Mouse (Mus musculus) hindbrain, embryonic 12.5 days (tissue): Measurements from ENCODE around the gene Hdac8. TPM values are rescaled to one million over a fixed set of nuclear protein-coding genes. Genes with fewer than 3 reads are reported as not detected.

ENCODE experiments used
- ATAC-seq: fragments of 200-750 bp; cut with Nextera tagmentation; 2 replicates; pipeline ENCODE4 v1.8.0; 2017; ENCODE audit warnings: moderate TSS enrichment; ENCODE audit not compliant: low FRiP score
- H3K27ac ChIP-seq: fragments of 300-500 bp; sonication (generic); 2 replicates; pipeline ENCODE4 v1.5.1; 2016; ENCODE audit warnings: mild to moderate bottlenecking
- H3K27me3 ChIP-seq: fragments of 300-500 bp; sonication (generic); 2 replicates; pipeline ENCODE4 v1.6.1; 2016; ENCODE audit warnings: mild to moderate bottlenecking
- H3K36me3 ChIP-seq: fragments of 300-500 bp; sonication (generic); 2 replicates; pipeline ENCODE4 v1.6.1; 2016; ENCODE audit warnings: mild to moderate bottlenecking
- H3K4me1 ChIP-seq: fragments of 300-500 bp; sonication (generic); 2 replicates; pipeline ENCODE4 v1.6.1; 2016
- H3K4me2 ChIP-seq: fragments of 300-500 bp; sonication (generic); replicated peaks from 2 replicates; pipeline ENCODE4 v1.6.1; 2016; ENCODE audit warnings: mild to moderate bottlenecking
- H3K4me3 ChIP-seq: fragments of 300-500 bp; sonication (generic); 2 replicates; pipeline ENCODE4 v1.5.1; 2016; ENCODE audit warnings: mild to moderate bottlenecking
- H3K9ac ChIP-seq: fragments of 300-500 bp; sonication (generic); 2 replicates; pipeline ENCODE4 v1.6.1; 2016; ENCODE audit warnings: mild to moderate bottlenecking, moderate library complexity
- H3K9me3 ChIP-seq: fragments of 300-500 bp; sonication (generic); replicated peaks from 2 replicates; pipeline ENCODE4 v1.6.1; 2016; ENCODE audit warnings: mild to moderate bottlenecking
- WGBS: fragments of 180-500 bp; shearing (Covaris S2); methylation state at CpG from one replicate; pipeline ENCODE4 v1.1.7; 2016; 5-methylcytosine and 5-hydroxymethylcytosine counted together
- polyA plus RNA-seq: library from polyadenylated mRNA; unstranded; fragments of >200 nt; fragmentation: Nextera tagmentation; extraction: Ambion mirVana; gene quantifications from 2 replicates; pipeline ENCODE4 v1.2.1, GENCODE M21; 2016

Gene Hdac8
- 9.5 and 9.7 TPM in 2 replicates for polyA plus RNA-seq

DNA sequence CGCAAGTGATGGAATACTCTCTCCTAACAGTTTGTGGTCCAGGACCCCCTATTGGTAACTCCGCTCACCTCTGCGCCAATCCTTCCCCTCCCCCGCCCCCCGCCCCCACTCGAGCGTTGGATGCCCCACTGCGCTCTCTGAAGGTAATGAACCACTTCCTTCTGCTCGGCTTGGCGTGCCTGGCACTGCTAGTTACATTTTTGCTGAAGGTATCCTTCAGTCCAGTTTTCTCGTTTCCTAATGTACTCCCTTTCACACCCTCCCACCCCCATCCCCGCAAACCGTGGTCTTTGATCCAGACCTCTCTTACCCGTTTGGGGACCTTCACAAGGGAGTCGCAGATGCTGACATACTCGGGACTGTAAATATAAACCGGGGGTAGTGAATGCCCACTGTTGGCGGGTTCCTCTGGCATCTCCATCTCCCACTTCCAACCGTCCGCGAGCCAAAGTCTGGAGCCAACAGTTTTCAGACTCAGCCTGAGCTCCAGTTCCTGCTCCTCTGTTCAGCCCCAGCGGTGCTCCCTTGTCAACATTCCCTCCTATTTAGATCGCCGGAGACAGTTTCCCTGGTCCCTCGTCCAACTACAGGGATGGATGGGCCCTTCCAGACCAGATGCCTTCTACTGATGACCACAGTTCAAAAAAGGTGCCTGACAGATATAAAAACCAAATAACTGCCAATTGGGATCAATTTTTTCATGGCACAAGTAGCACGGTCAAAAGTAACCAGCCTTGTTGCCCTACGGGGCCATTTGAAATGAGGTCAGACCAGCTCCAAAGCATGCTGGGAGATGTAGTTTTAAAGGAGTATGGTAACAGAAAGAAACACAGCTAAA lies at the start of gene Hdac8:
Gene Hdac8, minus strand, starts transcription at position 716 of the 838 bp plus-strand sequence.
- Histone ChIP-seq H3K9me3 (no peaks in the 10 kb centered on the region), H3K9ac (peak within 1 kb of the TSS; percentile 55), H3K36me3 (no peaks in the 10 kb centered on the region), H3K4me1 (no peaks in the 10 kb centered on the region), H3K27me3 (peaks cover 6% of the 10 kb centered on the region), H3K27ac (peak within 1 kb of the TSS; percentile 48; the same call in 1 of the 2 replicates), H3K4me2 (peak within 1 kb of the TSS; percentile 53), H3K4me3 (peak within 1 kb of the TSS; percentile 49)
- ATAC-seq, result peak; percentile 92
- 22% methylated on average over 27 of the region's 27 CpGs for WGBS

DNA sequence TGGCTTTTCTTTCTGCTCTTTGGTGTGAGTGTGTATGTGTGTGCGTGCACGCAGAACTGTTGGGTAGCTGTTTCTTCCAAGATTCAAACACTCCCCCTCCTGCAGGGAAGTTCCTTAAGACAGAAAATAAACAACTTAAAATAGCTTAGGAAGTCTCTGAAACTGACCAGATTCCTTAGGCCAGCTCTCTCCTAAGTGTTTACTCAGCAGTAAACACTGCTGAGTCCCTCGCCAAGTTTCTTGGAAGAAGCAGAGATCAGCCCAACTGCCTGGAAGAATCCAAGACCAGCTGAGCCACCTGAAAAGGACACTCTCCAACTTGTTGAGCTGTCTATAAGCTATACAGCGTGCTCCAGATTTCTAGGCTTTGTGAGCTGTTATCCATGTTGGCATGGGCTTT lies 4.0 kb upstream of the Hdac8 start:
- H3K9ac ChIP-seq, result no peak overlapping the region
- no peak overlapping the region for H3K4me3 ChIP-seq
- 75% methylated on average over 4 of the region's 4 CpGs for WGBS
- peaks cover 12% of the 10 kb centered on the region for H3K27me3 ChIP-seq
- no peaks in the 10 kb centered on the region for H3K36me3 ChIP-seq
- H3K4me2 ChIP-seq, result no peak overlapping the region
- H3K9me3 ChIP-seq, result no peaks in the 10 kb centered on the region
- no peak for ATAC-seq
- H3K27ac ChIP-seq, result no peak overlapping the region
- no peaks in the 10 kb centered on the region for H3K4me1 ChIP-seq

DNA sequence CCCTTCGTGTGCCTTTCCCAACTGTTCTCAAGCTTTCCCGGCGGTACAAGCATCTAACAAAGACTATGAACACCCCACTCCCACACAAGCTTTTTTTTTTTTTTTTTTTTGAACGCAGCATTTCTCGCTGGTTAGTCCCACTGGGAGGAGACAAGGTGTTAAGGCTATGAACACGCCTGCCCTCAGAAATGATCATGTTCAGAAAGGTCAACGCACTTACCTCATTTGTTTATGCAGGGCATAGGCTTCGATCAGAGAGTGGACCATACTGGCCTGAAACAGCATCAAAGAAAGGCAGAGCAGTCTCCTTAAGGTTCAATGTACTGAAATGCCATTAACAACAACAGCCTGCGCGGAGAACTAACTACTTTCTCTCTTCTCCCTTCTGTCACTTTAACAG lies 980 bp downstream of the Hdac8 start:
- ATAC-seq, result 0 out of 2 replicates have a peak, but pooled peaks have one; percentile 14
- Histone ChIP-seq H3K4me1 (no peaks in the 10 kb centered on the region), H3K27ac (no peak overlapping the region), H3K27me3 (peaks cover 6% of the 10 kb centered on the region), H3K36me3 (no peaks in the 10 kb centered on the region), H3K4me3 (peak overlapping the region; percentile 49), H3K9me3 (no peaks in the 10 kb centered on the region), H3K9ac (no peak overlapping the region), H3K4me2 (peak overlapping the region; percentile 53)
- WGBS, result 31% methylated on average over 10 of the region's 10 CpGs

DNA sequence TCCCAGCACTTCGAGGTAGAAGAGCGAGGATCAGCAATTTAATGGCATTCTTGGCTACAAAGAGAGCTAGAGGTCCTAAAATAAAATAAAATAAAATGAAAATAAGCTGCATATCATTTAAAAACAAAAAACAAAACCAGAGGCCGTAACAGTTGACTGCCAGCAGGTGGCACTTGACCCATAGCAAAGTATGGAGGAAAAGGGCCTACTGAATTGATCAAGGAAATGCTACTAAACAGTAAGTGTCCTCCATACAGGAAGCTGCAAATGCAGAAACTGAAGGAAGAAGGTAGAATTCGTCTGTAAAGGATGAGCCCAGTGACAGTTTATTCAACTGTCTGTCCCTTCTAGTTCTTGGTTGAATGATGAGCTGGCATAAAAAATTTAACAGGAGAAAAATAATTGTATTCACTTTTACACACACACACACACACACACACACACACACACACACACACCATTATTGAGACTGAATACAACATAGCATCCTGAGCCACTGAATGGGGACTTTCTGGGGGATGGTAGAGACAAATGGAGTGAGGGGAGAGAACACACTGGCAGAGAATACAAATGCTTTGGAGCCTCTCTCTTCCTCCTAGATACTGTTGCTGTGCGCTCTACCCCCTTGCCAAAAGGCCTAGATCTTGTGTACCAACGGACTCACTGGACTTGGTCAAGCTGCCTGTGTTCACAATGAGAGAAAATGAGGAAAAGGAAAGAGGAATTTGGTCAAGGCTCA lies 11.0 kb downstream of the Hdac8 start:
- Histone ChIP-seq H3K4me1 (no peaks in the 10 kb centered on the region), H3K36me3 (no peaks in the 10 kb centered on the region), H3K9ac (no peak overlapping the region), H3K9me3 (no peaks in the 10 kb centered on the region), H3K4me2 (no peak overlapping the region), H3K4me3 (no peak overlapping the region), H3K27me3 (peaks cover 6% of the 10 kb centered on the region; the same call in 1 of the 2 replicates), H3K27ac (no peak overlapping the region)
- ATAC-seq, result no peak
- WGBS, result 59% methylated on average over 6 of the region's 6 CpGs

DNA sequence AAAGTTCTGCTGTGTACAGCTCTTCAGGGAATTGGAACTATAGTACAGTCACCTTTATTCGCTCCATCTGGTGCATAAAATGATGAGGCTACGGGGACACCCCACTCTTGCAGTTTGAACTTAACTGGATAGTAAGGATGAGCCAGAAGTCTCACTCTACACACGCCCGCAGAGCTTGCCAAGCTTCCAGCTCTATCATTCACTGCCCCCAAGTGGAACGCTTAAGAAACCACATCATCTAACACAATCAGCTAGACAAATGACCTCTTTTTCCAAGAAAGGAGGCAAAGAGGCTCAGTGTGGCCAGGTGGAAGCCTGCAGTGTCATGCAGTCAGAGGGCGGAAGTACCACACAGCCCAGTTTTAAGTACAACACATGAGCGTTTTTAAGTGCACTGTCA lies 19.6 kb downstream of the Hdac8 start:
- WGBS, result 79% methylated on average over 7 of the region's 7 CpGs
- ATAC-seq, result no peak
- H3K36me3 ChIP-seq, result no peaks in the 10 kb centered on the region
- H3K27me3 ChIP-seq, result peaks cover 5% of the 10 kb centered on the region; the same call in 1 of the 2 replicates
- no peaks in the 10 kb centered on the region for H3K4me1 ChIP-seq
- no peak overlapping the region for H3K9ac ChIP-seq
- no peaks in the 10 kb centered on the region for H3K9me3 ChIP-seq
- H3K4me2 ChIP-seq, result no peak overlapping the region
- H3K27ac ChIP-seq, result no peak overlapping the region
- no peak overlapping the region for H3K4me3 ChIP-seq

DNA sequence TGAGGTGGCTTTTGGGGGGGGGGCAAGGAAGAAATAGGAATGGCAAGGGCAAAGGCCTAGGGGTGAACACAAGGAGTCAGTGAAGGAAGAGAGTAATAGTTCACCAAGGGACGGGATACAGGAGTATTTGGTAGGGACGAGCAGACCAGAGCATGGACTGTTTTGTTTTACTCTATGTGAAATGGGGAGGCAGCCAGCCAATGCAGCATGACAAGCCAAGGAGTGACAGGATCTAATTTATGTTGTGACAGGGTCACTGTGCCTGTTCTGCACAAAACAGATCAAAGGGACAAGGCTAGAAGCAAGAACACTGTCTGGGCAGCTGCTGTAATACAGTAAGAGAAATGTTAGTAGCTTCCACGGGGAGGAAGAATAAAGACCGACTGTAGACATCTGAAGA lies 25.5 kb downstream of the Hdac8 start:
- H3K9ac ChIP-seq, result no peak overlapping the region
- H3K27me3 ChIP-seq, result peaks cover 5% of the 10 kb centered on the region; the same call in 1 of the 2 replicates
- H3K4me2 ChIP-seq, result no peak overlapping the region
- H3K4me1 ChIP-seq, result no peaks in the 10 kb centered on the region
- no peak overlapping the region for H3K27ac ChIP-seq
- WGBS, result 83% methylated on average over 4 of the region's 4 CpGs
- H3K9me3 ChIP-seq, result no peaks in the 10 kb centered on the region
- no peak overlapping the region for H3K4me3 ChIP-seq
- no peaks in the 10 kb centered on the region for H3K36me3 ChIP-seq
- no peak for ATAC-seq

DNA sequence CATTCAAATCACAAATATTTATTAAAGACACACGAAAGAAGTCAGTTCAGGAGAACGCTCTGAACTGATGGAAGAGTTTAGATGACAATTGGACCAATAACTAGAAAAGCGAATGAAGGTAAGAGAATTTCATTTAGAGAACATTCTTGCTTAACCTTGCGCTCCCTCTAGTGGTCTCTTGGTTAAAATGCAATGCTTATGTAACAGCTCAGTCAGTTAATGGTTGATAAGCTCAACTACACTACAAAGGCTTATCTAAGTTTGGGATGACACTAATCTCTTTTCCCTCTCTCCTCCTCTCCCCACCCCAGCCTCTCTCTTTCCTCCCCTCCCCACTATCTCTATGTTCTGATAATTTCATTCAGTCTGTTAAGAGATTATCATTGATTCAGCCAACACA lies 26.2 kb downstream of the Hdac8 start:
- H3K4me2 ChIP-seq, result no peak overlapping the region
- H3K9ac ChIP-seq, result no peak overlapping the region
- no peaks in the 10 kb centered on the region for H3K9me3 ChIP-seq
- no peaks in the 10 kb centered on the region for H3K4me1 ChIP-seq
- WGBS, result 33% methylated on average over 4 of the region's 4 CpGs
- no peak for ATAC-seq
- H3K4me3 ChIP-seq, result no peak overlapping the region
- H3K27ac ChIP-seq, result no peak overlapping the region
- no peaks in the 10 kb centered on the region for H3K36me3 ChIP-seq
- H3K27me3 ChIP-seq, result peaks cover 5% of the 10 kb centered on the region; the same call in 1 of the 2 replicates

DNA sequence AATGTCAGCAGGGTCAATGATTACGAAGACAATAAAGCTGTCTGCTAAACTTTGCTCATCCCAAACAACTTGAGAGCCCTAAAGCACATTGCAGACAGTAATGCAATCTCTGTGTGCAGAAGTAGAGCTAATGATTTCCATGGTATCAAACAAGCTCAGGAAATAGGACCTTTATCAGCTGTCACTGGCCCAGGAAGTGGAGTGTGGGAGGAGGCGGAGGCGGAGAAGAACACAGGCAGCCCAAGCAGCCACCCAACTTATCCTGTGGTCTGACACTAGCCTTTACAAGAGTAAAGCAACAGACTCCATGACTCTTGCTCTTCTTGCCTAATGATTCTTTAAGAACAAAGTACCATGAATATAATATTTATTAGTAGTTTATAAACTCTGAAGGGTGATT lies 26.7 kb downstream of the Hdac8 start:
- H3K4me2 ChIP-seq, result no peak overlapping the region
- no peak for ATAC-seq
- no peak overlapping the region for H3K4me3 ChIP-seq
- WGBS, result 96% methylated on average over 3 of the region's 3 CpGs
- H3K27ac ChIP-seq, result no peak overlapping the region
- peaks cover 4% of the 10 kb centered on the region; the same call in 1 of the 2 replicates for H3K27me3 ChIP-seq
- no peak overlapping the region for H3K9ac ChIP-seq
- no peaks in the 10 kb centered on the region for H3K36me3 ChIP-seq
- H3K4me1 ChIP-seq, result no peaks in the 10 kb centered on the region
- H3K9me3 ChIP-seq, result no peaks in the 10 kb centered on the region

DNA sequence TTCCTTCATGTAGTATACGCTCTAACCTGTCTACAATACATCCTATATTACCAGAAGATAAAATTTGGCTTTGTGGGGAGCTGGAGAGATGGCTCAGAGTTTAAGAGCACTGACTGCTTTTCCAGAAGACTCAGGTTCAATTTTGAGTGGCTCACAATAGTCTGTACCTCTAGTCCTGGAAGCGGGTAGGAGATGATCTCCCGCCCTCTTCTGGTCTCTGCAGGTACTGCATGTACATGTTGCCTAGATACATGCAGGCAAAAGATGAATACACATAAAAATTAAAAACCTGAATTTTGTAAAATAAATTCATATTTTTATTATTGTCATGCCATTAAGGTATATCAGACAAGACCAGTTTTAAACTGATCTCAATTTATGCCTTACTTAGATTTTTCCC lies 28.4 kb downstream of the Hdac8 start:
- no peaks in the 10 kb centered on the region for H3K4me1 ChIP-seq
- ATAC-seq, result no peak
- no peaks in the 10 kb centered on the region for H3K9me3 ChIP-seq
- H3K27ac ChIP-seq, result no peak overlapping the region
- H3K27me3 ChIP-seq, result no peaks in the 10 kb centered on the region
- H3K4me3 ChIP-seq, result no peak overlapping the region
- H3K4me2 ChIP-seq, result no peak overlapping the region
- H3K9ac ChIP-seq, result no peak overlapping the region
- H3K36me3 ChIP-seq, result no peaks in the 10 kb centered on the region
- WGBS, result 36% methylated on average over 3 of the region's 3 CpGs

DNA sequence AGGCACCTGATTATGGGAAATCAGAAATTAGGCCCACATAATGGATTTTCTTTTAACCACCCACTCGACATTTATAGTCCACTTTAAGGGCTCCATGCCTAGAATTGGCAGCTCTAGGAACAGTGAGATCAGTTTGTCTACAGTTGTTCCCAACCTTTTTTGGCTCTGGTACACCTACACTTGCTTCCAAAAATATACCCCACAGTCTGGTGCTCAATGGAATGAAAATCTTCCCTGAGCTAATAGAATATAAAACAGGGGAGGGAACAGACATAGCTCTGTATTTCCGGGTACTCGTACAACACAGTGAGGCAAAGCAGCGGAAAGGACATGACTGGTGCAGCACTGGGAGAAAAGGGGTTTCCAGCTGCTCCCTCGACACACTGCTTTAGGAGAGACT lies 29.6 kb downstream of the Hdac8 start:
- WGBS, result 86% methylated on average over 5 of the region's 5 CpGs
- no peak overlapping the region for H3K9ac ChIP-seq
- H3K4me3 ChIP-seq, result no peak overlapping the region
- no peak overlapping the region for H3K27ac ChIP-seq
- H3K27me3 ChIP-seq, result no peaks in the 10 kb centered on the region
- H3K4me1 ChIP-seq, result no peaks in the 10 kb centered on the region
- H3K9me3 ChIP-seq, result no peaks in the 10 kb centered on the region
- no peaks in the 10 kb centered on the region for H3K36me3 ChIP-seq
- ATAC-seq, result no peak
- H3K4me2 ChIP-seq, result no peak overlapping the region

DNA sequence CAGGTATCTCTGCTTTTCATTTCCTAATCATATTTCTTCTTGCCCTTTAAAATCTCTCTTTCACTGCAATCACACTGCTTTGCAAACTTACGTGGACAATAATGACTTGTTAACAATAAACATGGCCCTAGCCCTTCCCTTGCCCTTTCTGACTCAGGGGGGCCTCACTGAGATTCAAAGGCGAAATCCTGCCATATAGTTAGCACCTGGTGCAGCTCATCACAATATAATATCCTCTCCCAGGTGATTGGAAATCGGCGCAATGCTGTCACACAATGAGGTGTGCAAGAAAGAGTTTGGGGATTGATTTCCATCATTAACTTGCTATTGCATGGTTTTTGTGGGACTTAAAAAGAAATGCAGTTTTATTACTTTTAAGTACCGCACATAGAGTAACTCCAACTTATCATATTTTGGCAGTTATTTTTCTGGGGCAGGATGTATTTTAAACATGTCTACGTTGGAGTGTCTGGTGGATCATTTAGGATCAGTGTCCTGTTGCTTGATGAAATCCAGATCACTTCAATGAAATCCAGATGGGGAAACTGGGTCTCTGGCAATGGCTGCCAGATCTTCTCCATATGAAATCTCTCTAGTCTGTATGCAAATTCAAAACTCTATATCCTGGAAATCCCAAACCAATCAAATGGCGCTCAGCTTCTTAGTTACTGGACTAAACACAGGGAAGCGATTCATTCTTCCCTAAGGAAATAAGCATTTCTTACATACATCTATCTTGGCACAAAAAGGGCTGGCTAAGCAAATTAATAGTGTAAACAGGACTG lies 86.6 kb downstream of the Hdac8 start:
- 76% methylated on average over 8 of the region's 8 CpGs for WGBS
- H3K9ac ChIP-seq, result no peak overlapping the region
- H3K4me3 ChIP-seq, result no peak overlapping the region
- no peak for ATAC-seq
- H3K4me1 ChIP-seq, result no peaks in the 10 kb centered on the region
- H3K4me2 ChIP-seq, result no peak overlapping the region
- no peaks in the 10 kb centered on the region for H3K9me3 ChIP-seq
- no peaks in the 10 kb centered on the region for H3K36me3 ChIP-seq
- H3K27me3 ChIP-seq, result peaks cover 36% of the 10 kb centered on the region
- H3K27ac ChIP-seq, result no peak overlapping the region

DNA sequence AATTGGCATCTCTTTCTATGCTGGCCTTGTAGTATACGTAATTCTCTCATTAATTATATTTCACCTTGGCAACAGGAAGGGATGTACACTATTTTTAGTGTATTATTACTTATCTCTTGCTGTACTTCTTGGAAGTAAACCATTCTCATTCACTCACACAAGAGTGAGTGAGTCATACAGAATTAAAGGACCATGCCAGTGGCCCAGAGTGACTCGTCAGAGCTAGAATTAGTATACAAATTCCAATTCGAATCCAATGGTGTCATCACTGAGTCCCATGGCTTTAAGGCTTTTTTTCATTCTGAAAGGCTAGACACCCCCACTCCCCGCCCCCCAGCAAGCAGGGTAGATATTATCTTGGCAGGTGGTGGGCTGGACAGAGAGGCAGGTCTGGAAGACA lies 88.2 kb downstream of the Hdac8 start:
- Histone ChIP-seq H3K4me1 (no peaks in the 10 kb centered on the region), H3K9me3 (no peaks in the 10 kb centered on the region), H3K27ac (no peak overlapping the region), H3K36me3 (no peaks in the 10 kb centered on the region), H3K9ac (no peak overlapping the region), H3K27me3 (peaks cover 38% of the 10 kb centered on the region), H3K4me2 (no peak overlapping the region), H3K4me3 (no peak overlapping the region)
- no peak for ATAC-seq
- 59% methylated on average over 4 of the region's 4 CpGs for WGBS
